Mouse (Mus musculus) E14TG2a.4 (cell line): Measurements from ENCODE around the gene Gm49337.

Experiments used
- CTCF ChIP-seq: conservative IDR thresholded peaks from 2 replicates; pipeline ENCODE4 v1.5.1; 2014; ENCODE audit warnings: low read length
- POU5F1 ChIP-seq: IDR thresholded peaks from 2 replicates; pipeline ENCODE4 v1.6.1; 2014; ENCODE audit warnings: low read length, borderline replicate concordance

- no peak for TF ChIP-seq CTCF
- TF ChIP-seq POU5F1, result no peak
These were observed 148.9 kb downstream of the Gm49337 start for GRCm38 (mm10) chr4:116322127-116322526.
